Mouse (Mus musculus) hindbrain, postnatal 0 days (tissue): ENCODE measurements around the gene Cacng7. TPM values are rescaled to one million over a fixed set of nuclear protein-coding genes. Genes with fewer than 3 reads are reported as not detected.

Experiments
- ATAC-seq: fragments of 200-750 bp; cut with Nextera tagmentation; 2 replicates; pipeline ENCODE4 v1.8.0; 2017; ENCODE audit warnings: mild to moderate bottlenecking, moderate TSS enrichment, moderate library complexity
- DNase-seq: peaks from one replicate; pipeline ENCODE4 v3.0.0-alpha.2; 2015; ENCODE audit warnings: low spot score
- H3K27ac ChIP-seq: fragments of 300-500 bp; sonication (generic); 2 replicates; pipeline ENCODE4 v1.5.1; 2014; ENCODE audit warnings: mild to moderate bottlenecking
- H3K27me3 ChIP-seq: fragments of 300-500 bp; sonication (generic); 2 replicates; pipeline ENCODE4 v1.6.1; 2014; ENCODE audit warnings: low read length, mixed read lengths; ENCODE audit not compliant: insufficient read depth
- H3K36me3 ChIP-seq: fragments of 300-500 bp; sonication (generic); 2 replicates; pipeline ENCODE4 v1.6.1; 2014; ENCODE audit warnings: low read length, mixed read lengths; ENCODE audit not compliant: insufficient read depth
- H3K4me1 ChIP-seq: fragments of 300-500 bp; sonication (generic); 2 replicates; pipeline ENCODE4 v1.6.1; 2014; ENCODE audit warnings: antibody characterized with exemption, low read length, mixed read lengths; ENCODE audit not compliant: insufficient read depth
- H3K4me2 ChIP-seq: fragments of 300-500 bp; sonication (generic); 2 replicates; pipeline ENCODE4 v1.6.1; 2014; ENCODE audit warnings: low read depth, mild to moderate bottlenecking, low read length, moderate library complexity, mixed read lengths
- H3K4me3 ChIP-seq: fragments of 300-500 bp; sonication (generic); 2 replicates; pipeline ENCODE4 v1.5.1; 2014; ENCODE audit warnings: low read length
- H3K9ac ChIP-seq: fragments of 300-500 bp; sonication (generic); replicated peaks from 2 replicates; pipeline ENCODE4 v1.6.1; 2014; ENCODE audit warnings: mild to moderate bottlenecking, low read length, moderate library complexity, mixed read lengths
- H3K9me3 ChIP-seq: fragments of 300-500 bp; sonication (generic); 2 replicates; pipeline ENCODE4 v1.6.1; 2016; ENCODE audit warnings: low read length, mixed read lengths
- CTCF ChIP-seq: IDR thresholded peaks from 2 replicates; pipeline ENCODE4 v1.5.1; 2016; ENCODE audit warnings: antibody characterized with exemption, control low read depth, low read depth
- WGBS: fragments of 180-500 bp; shearing (Covaris S2); extraction: QIAGEN DNeasy Blood & Tissue Kit; methylation state at CpG from one replicate; pipeline ENCODE4 v1.1.7; 2014; 5-methylcytosine and 5-hydroxymethylcytosine counted together
- polyA plus RNA-seq: library from polyadenylated mRNA; unstranded; fragments of >200 nt; fragmentation: Nextera tagmentation; extraction: Ambion mirVana; gene quantifications from 2 replicates; pipeline ENCODE4 v1.2.1, GENCODE M21; 2015
- total RNA-seq: library from RNA; depleted of rRNA; stranded (reverse); fragments of >200 nt; gene quantifications from 2 replicates; pipeline ENCODE4 v1.2.3, GENCODE M21; 2014

Gene Cacng7
- total and polyA plus RNA-seq, 2 experiments from 2014 or later = 4.0 to 115 TPM

DNA sequence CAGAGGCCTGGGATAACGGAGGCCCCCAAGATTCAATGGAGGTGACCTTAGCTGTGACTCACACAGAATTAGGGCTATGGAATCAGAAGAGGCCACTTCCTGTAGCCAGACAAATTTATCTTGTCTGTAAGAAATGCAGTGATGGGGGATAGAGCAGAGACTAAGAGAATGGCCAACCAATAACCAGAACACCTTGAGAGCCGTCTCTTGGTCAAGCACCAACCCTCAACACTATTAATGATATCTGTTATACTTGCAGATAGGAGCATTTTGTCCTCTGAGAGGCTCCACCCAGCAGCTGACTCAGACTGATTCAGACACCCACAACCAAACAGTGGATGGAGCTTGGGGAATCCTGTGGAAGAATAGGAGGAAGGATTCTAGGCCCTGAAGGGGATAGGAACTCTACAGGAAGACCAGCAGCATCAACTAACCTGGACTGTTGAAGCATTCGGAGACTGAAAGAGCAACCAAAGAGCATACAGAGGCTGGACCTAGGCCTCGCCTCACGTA, 52.1 kb downstream of the Cacng7 start:
- WGBS = 91% methylated on average over 5 of the region's 5 CpGs

DNA sequence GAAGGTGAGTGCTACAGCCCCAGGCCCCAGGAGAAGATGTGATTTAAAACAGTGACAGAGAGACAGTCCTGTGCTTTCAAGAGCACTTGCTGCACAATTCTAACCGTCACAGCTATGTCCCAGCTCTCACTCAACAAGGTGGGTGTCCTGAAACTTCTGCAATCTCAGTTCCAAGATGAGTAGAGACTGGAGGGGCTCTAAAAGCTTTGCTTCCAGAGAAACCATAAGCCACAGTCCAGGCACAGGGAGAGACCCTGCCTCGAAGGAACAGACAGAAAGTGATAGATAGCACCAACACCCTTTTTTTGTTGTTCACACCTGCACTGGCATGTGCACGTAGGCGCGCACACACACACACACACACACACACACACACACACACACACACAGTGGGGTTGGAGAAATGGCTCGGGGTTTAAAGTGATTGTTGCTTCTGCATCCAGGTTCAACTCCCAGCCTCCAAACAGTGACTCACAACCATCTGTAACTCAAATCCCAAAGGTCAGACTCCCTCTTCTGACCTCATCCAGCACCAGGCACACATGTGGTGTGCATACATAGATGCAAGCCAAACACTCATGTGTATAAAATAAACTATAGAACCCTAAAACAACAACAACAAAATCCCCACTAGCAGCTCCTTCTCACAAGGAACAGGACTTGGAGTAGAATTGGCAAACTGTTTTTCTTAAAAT, 53.4 kb downstream of the Cacng7 start:
- Histone ChIP-seq H3K27me3 (no peaks in the 10 kb centered on the region), H3K4me1 (peaks cover 5% of the 10 kb centered on the region; the same call in 1 of the 2 replicates), H3K4me3 (no peak overlapping the region), H3K36me3 (no peaks in the 10 kb centered on the region), H3K27ac (no peak overlapping the region), H3K9me3 (no peaks in the 10 kb centered on the region), H3K4me2 (no peak overlapping the region), H3K9ac (no peak overlapping the region)
- ATAC-seq (no peak), DNase-seq (no peak)
- 79% methylated on average over 6 of the region's 6 CpGs for WGBS
- TF ChIP-seq CTCF = no peak

More for the DNA sequence above, 52.1 kb downstream of the Cacng7 start:
- no peak overlapping the region for H3K4me2 ChIP-seq
- H3K9me3 ChIP-seq = no peaks in the 10 kb centered on the region
- no peak overlapping the region for H3K4me3 ChIP-seq
- no peaks in the 10 kb centered on the region for H3K27me3 ChIP-seq
- H3K4me1 ChIP-seq = peaks cover 5% of the 10 kb centered on the region; the same call in 1 of the 2 replicates
- H3K9ac ChIP-seq = no peak overlapping the region
- H3K36me3 ChIP-seq = no peaks in the 10 kb centered on the region
- no peak for TF ChIP-seq CTCF
- DNase-seq = no peak
- no peak for ATAC-seq
- H3K27ac ChIP-seq = no peak overlapping the region

DNA sequence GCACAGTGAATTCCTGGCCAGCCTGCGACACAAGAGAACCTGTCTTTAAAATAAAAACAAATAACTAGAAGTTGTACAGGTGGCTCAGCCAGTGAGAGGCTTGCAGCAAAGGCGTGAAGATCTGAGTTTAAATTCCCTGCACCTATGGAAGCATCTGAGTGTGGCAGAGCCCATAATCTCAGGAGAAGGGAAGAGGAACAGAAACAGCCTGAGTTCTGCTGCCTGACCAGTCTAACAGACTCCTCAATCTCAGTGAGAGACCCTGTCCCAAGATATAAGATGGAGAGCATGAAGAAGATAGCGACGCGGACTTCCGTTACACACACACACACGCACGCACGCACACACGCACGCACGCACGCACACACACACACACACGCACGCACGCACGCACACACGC, 55.0 kb downstream of the Cacng7 start:
- H3K4me2 ChIP-seq = no peak overlapping the region
- no peak for TF ChIP-seq CTCF
- 88% methylated on average over 18 of the region's 18 CpGs for WGBS

DNA sequence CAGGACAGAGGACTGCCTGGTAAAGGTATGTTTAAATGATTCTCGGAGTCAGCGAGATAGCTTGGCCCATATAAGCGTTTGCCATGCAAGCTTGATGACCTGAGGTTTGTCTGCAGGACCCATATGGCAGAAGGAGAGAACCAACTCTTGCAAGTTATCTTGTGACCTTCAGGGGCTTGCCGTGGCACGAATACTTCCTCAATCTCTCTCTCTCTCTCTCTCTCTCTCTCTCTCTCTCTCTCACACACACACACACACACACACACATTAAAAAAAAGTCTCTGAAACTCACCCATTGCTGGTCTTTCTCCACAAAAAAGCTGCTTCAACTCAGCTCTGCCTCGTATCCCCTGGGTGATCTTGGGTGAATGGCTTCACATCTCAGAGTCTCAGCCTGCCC, 56.1 kb downstream of the Cacng7 start:
- no peak for TF ChIP-seq CTCF
- no peak overlapping the region for H3K9ac ChIP-seq
- H3K36me3 ChIP-seq = no peaks in the 10 kb centered on the region
- peak overlapping the region; percentile 76 for H3K4me2 ChIP-seq
- H3K4me1 ChIP-seq = peaks cover 14% of the 10 kb centered on the region
- WGBS = 51% methylated on average over 6 of the region's 6 CpGs
- no peak for ATAC-seq
- no peak overlapping the region for H3K27ac ChIP-seq
- peak overlapping the region; percentile 50 for H3K4me3 ChIP-seq
- no peaks in the 10 kb centered on the region for H3K9me3 ChIP-seq
- DNase-seq = no peak
- H3K27me3 ChIP-seq = no peaks in the 10 kb centered on the region

More for the DNA sequence above, 55.0 kb downstream of the Cacng7 start:
- ATAC-seq (no peak), DNase-seq (no peak)
- no peak overlapping the region for H3K9ac ChIP-seq
- H3K9me3 ChIP-seq = no peaks in the 10 kb centered on the region
- H3K27me3 ChIP-seq = no peaks in the 10 kb centered on the region
- H3K4me1 ChIP-seq = peaks cover 14% of the 10 kb centered on the region
- H3K4me3 ChIP-seq = no peak overlapping the region
- H3K27ac ChIP-seq = no peak overlapping the region
- H3K36me3 ChIP-seq = no peaks in the 10 kb centered on the region

DNA sequence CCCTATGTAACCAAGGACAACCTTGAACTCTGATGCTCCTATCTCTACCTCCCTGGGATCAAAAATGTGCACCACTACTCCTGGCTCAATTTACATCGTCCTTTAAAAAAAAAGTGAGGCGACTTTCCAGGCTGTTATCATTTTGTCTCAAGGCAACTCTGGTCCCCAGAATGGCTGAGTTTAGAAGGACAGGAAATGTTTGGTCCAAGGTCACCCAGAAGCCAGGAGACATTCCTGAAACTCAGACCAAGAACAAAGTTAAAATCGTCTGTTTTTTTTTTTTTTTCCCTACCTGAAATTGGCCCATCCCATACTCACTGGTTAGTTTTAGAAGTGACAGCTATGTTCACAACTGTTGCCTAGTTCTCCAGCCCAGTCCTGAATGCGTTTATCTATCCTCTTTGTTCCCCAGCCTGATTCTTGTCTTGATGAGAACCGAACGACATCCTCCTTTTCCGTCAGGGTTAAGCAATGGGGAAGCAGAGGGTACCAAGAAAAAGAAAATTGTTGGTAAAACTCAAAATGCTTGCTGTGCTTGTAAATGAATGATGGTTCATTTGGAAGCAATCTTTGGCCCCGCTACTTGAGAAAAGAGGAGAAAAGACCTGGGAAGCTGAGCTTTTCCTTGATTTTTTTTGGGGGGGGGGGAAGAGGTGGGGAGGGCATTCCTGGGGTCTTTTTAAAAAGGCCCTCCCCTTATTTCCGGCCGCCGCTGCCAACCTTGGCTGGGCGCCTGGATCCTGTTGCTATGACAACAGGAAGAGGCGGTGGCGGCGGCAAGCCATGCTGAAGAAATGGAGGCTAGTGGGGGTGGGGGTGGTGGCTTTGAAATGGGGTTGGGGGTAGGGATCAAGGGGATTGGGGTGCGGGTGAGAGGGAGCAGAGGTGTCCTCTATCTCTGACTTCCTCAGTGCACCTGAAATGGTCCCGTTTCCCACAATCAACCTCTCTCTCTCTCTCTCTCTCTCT, 57.0 kb downstream of the Cacng7 start:
- peak; percentile 61 for ATAC-seq
- Histone ChIP-seq H3K4me2 (peak overlapping the region; percentile 76), H3K27me3 (no peaks in the 10 kb centered on the region), H3K36me3 (no peaks in the 10 kb centered on the region), H3K9ac (peak overlapping the region; percentile 10; the same call in 1 of the 2 replicates), H3K27ac (peak overlapping the region; percentile 26; the same call in 1 of the 2 replicates), H3K4me3 (peak overlapping the region; percentile 50), H3K9me3 (no peaks in the 10 kb centered on the region), H3K4me1 (peaks cover 14% of the 10 kb centered on the region)
- TF ChIP-seq CTCF = no peak
- WGBS = 3% methylated on average over 17 of the region's 17 CpGs
- peak; percentile 88 for DNase-seq

DNA sequence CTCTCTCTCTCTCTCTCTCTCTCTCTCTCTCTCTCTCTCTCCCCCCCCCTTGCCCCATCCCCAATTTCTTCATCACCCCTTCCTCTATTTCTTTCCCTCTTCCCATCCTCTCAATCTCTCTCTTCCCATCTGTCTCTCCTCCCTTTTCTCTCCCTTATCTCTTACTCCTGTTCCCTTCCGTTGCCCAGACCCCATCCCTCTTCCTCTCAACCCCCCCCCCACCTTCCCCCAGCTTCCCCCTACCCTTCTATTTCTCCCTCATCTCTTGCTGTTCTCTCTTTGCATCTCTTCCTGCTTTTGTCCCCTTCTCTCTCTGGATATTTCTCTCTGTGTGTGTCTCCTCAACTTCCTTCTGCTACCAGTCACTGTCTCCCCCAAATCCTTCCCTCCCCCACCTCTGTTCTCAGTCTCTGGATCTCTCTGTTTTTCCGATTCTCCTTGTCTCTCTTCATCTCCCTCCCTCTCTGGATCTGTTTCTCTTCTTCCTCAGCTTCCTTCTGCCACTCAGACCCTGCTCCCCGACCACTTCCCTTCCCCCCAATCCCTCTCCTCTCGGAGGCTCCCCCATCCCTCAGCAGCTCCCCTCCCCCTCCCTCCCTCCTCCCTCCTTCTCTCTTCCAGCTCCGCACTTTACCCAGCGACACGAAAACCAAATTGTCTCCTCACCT, 57.8 kb downstream of the Cacng7 start, which contains the start of gene Cacng8:
Cacng8 (plus strand) TSS at position 271 of the 668 bp plus-strand sequence.
- Histone ChIP-seq H3K4me1 (peaks cover 14% of the 10 kb centered on the region), H3K27ac (peak within 1 kb of the TSS; percentile 26; the same call in 1 of the 2 replicates), H3K36me3 (0 out of 2 replicates have a peak, but pooled peaks cover 3% of the 10 kb centered on the region), H3K9ac (peak within 1 kb of the TSS; percentile 56), H3K4me3 (peak within 1 kb of the TSS; percentile 50), H3K4me2 (peak within 1 kb of the TSS; percentile 76), H3K27me3 (no peaks in the 10 kb centered on the region), H3K9me3 (no peaks in the 10 kb centered on the region)
- ATAC-seq (peak; percentile 39), DNase-seq (peak; percentile 66)
- TF ChIP-seq CTCF = no peak
- 0% methylated on average over 7 of the region's 7 CpGs for WGBS
